Mouse (Mus musculus) forebrain, embryonic 16.5 days (tissue): Measurements from ENCODE around the gene Cbx1. TPM values are rescaled to one million over a fixed set of nuclear protein-coding genes. Genes with fewer than 3 reads are reported as not detected.
"Not testable (repeated sequence)": the region's sequence is repeated elsewhere in the genome, so short reads cannot be mapped to it uniquely, and the experiment has no call there.

Source experiments
- ATAC-seq: fragments of 200-750 bp; cut with Nextera tagmentation; 2 replicates; pipeline ENCODE4 v1.8.0; 2017; ENCODE audit warnings: mild to moderate bottlenecking, moderate library complexity
- H3K27ac ChIP-seq: fragments of 300-500 bp; sonication (generic); 2 replicates; pipeline ENCODE4 v1.5.1; 2014; ENCODE audit warnings: low read length, control low read depth
- H3K27me3 ChIP-seq: fragments of 300-500 bp; sonication (generic); replicated peaks from 2 replicates; pipeline ENCODE4 v1.6.1; 2014; ENCODE audit warnings: low read length; ENCODE audit not compliant: control insufficient read depth, insufficient read depth
- H3K36me3 ChIP-seq: fragments of 300-500 bp; sonication (generic); 2 replicates; pipeline ENCODE4 v1.6.1; 2014; ENCODE audit not compliant: control insufficient read depth, insufficient read depth
- H3K4me1 ChIP-seq: fragments of 300-500 bp; sonication (generic); replicated peaks from 2 replicates; pipeline ENCODE4 v1.6.1; 2014; ENCODE audit warnings: low read length; ENCODE audit not compliant: control insufficient read depth, insufficient read depth
- H3K4me2 ChIP-seq: fragments of 300-500 bp; sonication (generic); 2 replicates; pipeline ENCODE4 v1.6.1; 2014; ENCODE audit warnings: mild to moderate bottlenecking, low read length, control low read depth
- H3K4me3 ChIP-seq: fragments of 300-500 bp; sonication (generic); replicated peaks from 2 replicates; pipeline ENCODE4 v1.5.1; 2014; ENCODE audit warnings: mild to moderate bottlenecking, low read length, control low read depth
- H3K9ac ChIP-seq: fragments of 300-500 bp; sonication (generic); replicated peaks from 2 replicates; pipeline ENCODE4 v1.6.1; 2014; ENCODE audit warnings: low read depth, low read length, control low read depth
- H3K9me3 ChIP-seq: fragments of 300-500 bp; sonication (generic); 2 replicates; pipeline ENCODE4 v1.6.1; 2016; ENCODE audit warnings: low read length; ENCODE audit not compliant: control insufficient read depth
- WGBS: fragments of 180-500 bp; shearing (Covaris S2); extraction: QIAGEN DNeasy Blood & Tissue Kit; methylation state at CpG from one replicate; pipeline ENCODE4 v1.1.7; 2014; 5-methylcytosine and 5-hydroxymethylcytosine counted together
- polyA plus RNA-seq: library from polyadenylated mRNA; unstranded; fragments of >200 nt; fragmentation: Nextera tagmentation; extraction: Ambion mirVana; gene quantifications from 2 replicates; pipeline ENCODE4 v1.2.1, GENCODE M21; 2015

Cbx1 gene
- polyA plus RNA-seq, 1 experiment from 2014 or later: 87.7 TPM

DNA sequence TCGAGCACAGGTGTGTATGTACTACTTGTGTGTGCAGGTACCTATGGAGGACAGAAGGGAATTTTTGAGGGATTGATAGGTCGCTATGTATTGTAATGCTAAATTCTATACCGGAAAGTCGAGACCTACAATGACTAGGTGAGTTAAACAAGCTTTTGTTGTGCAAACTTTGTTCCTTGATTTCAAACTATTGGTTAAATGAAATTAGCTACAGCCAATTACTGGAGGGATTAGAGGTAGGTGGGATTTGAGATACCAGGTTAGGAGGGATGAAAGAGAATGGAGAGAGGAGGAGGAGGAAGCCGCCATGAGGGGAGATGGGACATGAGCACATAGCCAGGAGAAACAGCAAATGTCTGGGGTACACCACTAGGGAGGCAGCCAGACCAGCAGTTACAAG is 8.6 kb upstream of the Cbx1 start:
- H3K4me3 ChIP-seq: no peak overlapping the region
- peaks cover 14% of the 10 kb centered on the region for H3K4me1 ChIP-seq
- no peaks in the 10 kb centered on the region for H3K36me3 ChIP-seq
- 67% methylated on average over 5 of the region's 5 CpGs for WGBS
- ATAC-seq: no peak
- H3K9ac ChIP-seq: no peak overlapping the region
- no peak overlapping the region for H3K4me2 ChIP-seq
- no peak overlapping the region for H3K27ac ChIP-seq
- no peaks in the 10 kb centered on the region for H3K27me3 ChIP-seq
- no peaks in the 10 kb centered on the region for H3K9me3 ChIP-seq

DNA sequence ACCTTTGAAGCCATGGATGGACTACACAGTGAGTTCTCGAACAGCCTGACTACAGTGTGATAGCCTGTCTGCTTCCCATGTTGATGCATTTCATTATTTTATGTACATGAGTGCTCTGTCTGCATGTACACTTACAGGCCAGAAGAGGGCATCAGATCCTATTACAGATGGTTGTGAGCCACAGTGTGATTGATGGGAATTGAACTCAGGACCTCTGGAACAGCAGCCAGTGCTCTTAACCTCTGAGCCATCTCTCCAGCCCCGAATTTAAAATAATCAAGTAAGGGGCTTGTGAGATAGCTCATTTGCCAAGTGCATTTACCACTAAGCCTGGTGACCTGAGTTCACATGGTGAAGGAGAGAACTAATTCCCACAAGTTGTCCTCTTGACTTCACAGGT is 7.5 kb upstream of the Cbx1 start:
- no peak overlapping the region for H3K4me2 ChIP-seq
- no peak overlapping the region for H3K27ac ChIP-seq
- H3K4me3 ChIP-seq: no peak overlapping the region
- no peak overlapping the region for H3K9ac ChIP-seq
- H3K9me3 ChIP-seq: no peaks in the 10 kb centered on the region
- no peaks in the 10 kb centered on the region for H3K27me3 ChIP-seq
- 80% methylated on average over 2 of the region's 2 CpGs for WGBS
- ATAC-seq: no peak
- H3K36me3 ChIP-seq: no peaks in the 10 kb centered on the region
- H3K4me1 ChIP-seq: peaks cover 5% of the 10 kb centered on the region

DNA sequence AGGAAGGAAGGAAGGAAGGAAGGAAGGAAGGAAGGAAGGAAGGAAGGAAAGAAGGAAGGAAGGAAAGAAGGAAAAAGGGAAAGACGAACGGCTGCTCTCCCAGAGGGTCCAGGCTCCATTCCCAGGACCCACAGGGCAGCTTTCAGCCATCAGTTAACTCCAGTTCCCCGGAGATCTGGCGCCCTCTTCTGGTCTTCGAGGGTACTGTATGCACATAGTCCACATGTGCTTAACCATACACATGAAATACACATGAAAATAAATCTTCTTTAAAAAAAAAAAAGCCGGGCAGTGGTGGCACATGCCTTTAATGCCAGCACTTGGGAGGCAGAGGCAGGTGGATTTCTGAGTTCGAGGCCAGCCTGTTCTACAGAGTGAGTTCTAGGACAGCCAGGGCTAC is 4.1 kb upstream of the Cbx1 start:
- H3K9me3 ChIP-seq, H3K27ac ChIP-seq, H3K27me3 ChIP-seq, H3K4me2 ChIP-seq, ATAC-seq, H3K4me1 ChIP-seq, H3K9ac ChIP-seq, H3K36me3 ChIP-seq, H3K4me3 ChIP-seq: not testable (repeated sequence)
- 14% methylated on average over 7 of the region's 7 CpGs for WGBS

DNA sequence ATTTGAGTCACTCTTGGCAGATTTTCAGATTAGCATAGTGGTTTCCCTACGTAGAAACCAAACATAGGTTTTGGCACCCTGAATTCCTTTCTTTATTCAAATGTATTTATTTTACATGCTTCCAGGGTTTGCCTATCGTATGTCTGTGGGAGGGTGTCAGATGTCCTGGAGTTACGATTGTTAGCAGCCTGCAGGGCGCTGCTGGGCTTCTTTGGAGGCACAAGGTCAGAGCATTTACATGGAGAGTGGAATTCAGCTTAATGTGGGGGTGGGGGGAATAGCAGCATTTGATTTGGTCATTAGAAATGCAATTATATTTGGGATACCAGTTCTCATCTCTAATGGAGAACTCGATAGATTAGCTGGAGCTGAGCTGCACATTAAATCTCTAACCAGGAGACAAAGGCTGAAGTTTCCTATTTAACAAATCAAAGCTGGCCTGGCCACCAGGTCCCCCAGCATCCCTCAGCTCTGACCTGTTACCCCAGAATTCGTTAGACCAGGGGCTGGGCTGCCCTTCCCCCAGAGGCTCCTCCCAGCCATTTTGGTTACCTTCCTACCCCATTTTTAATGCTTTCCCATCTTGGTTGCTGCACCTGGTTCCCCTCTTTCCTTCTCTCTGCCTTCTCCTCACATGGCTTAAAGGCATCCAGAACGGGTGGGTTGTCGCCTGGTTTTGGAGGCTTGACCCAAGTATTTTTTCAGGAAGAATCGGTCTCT is 2.0 kb upstream of the Cbx1 start:
- no peak for ATAC-seq

DNA sequence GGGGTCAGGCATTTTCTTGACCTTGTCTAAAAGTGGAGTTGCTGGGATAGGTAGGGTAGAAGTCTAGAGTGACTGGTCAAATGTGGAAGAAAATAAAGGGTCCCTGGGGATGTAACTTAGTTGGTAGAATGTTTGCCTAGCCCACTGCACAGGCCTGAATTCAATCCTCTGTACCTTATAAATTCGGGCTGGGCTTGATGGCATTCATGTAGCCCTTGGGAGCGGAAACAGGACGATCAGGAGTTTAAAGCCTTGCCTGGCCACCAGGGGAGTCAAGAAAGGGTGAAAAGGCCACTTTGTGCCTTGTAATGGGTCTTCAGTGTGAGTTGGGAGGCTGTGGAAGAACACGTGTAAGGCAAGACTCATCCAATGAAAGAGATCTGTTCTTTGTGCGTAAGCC is 1.1 kb downstream of the Cbx1 start:
- Histone ChIP-seq H3K9me3 (no peaks in the 10 kb centered on the region), H3K36me3 (no peaks in the 10 kb centered on the region), H3K4me2 (peak overlapping the region; percentile 97), H3K27ac (no peak overlapping the region), H3K4me1 (peaks cover 35% of the 10 kb centered on the region), H3K27me3 (no peaks in the 10 kb centered on the region), H3K4me3 (peak overlapping the region; percentile 96), H3K9ac (peak overlapping the region; percentile 97)
- 6% methylated on average over 5 of the region's 5 CpGs for WGBS
- no peak for ATAC-seq

More for the DNA sequence above, 2.0 kb upstream of the Cbx1 start:
- WGBS: 30% methylated on average over 9 of the region's 9 CpGs
- Histone ChIP-seq H3K27ac (no peak overlapping the region), H3K9ac (no peak overlapping the region), H3K9me3 (no peaks in the 10 kb centered on the region), H3K4me3 (no peak overlapping the region), H3K4me1 (peaks cover 23% of the 10 kb centered on the region), H3K4me2 (no peak overlapping the region), H3K27me3 (no peaks in the 10 kb centered on the region), H3K36me3 (no peaks in the 10 kb centered on the region)

DNA sequence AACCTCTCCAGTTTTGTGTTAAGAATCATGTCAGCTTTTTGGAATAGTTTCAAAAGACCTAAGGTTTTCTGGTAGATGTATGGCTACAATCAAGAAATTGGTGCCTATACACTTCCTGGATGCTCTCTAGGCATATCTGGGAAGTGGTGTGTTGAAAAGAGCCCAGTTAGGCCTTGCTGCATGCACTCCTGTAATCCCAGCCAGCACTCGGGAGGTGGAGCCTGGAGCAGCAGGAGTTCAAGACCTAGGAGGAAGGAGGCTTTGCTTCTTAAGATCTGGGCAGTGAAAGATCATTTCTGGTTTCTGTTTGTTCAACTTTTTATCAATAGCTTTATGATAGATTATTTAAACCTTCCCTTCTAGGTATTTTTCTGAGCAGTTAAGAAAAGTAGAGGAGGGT is 1.8 kb downstream of the Cbx1 start:
- H3K9me3 ChIP-seq: no peaks in the 10 kb centered on the region
- ATAC-seq: no peak
- H3K4me1 ChIP-seq: peaks cover 35% of the 10 kb centered on the region
- 0% methylated on average over 1 of the region's 1 CpGs for WGBS
- H3K4me2 ChIP-seq: peak overlapping the region; percentile 97
- H3K27me3 ChIP-seq: no peaks in the 10 kb centered on the region
- no peak overlapping the region for H3K4me3 ChIP-seq
- no peak overlapping the region for H3K27ac ChIP-seq
- H3K9ac ChIP-seq: no peak overlapping the region
- no peaks in the 10 kb centered on the region for H3K36me3 ChIP-seq

DNA sequence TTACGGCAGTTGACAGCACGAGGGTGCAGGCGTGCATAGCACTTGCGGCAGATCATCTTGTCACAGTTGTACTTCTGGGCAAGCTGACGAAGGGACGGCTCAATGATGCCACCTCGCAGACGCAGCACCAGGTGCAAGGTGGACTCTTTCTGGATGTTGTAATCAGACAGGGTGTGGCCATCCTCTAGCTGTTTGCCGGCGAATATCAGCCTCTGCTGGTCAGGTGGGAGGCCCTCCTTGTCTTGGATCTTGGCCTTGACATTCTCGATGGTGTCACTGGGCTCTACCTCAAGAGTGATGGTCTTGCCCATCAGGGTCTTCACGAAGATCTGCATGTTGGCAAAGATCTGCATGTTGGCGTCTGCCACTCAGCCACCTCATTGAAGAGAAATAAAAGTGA is 6.6 kb downstream of the Cbx1 start:
- no peak overlapping the region for H3K4me2 ChIP-seq
- no peaks in the 10 kb centered on the region for H3K9me3 ChIP-seq
- H3K9ac ChIP-seq: no peak overlapping the region
- no peak for ATAC-seq
- no peaks in the 10 kb centered on the region for H3K36me3 ChIP-seq
- peaks cover 24% of the 10 kb centered on the region for H3K4me1 ChIP-seq
- WGBS: 97% methylated on average over 13 of the region's 13 CpGs
- H3K4me3 ChIP-seq: no peak overlapping the region
- H3K27me3 ChIP-seq: no peaks in the 10 kb centered on the region
- H3K27ac ChIP-seq: no peak overlapping the region

DNA sequence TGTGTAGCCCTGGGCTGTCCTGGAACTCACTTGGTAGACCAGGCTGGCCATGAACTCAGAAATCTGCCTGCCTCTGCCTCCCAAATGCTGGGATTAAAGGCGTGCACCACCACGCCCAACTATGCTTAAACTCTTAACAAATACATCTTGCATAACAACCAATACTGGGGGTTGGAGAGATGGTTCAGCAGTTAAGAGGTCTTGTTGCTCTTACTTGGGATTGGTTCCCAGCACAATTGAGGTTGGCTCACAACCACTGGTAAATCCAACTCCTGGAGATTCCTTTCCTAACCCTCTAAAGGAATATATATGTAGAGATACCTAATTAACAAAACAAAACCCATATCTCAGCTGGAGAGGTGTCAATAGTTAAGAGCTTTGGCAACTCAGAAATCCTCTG is 7.2 kb downstream of the Cbx1 start:
- peaks cover 18% of the 10 kb centered on the region for H3K4me1 ChIP-seq
- no peak for ATAC-seq
- H3K9me3 ChIP-seq: no peaks in the 10 kb centered on the region
- H3K4me2 ChIP-seq: no peak overlapping the region
- H3K27ac ChIP-seq: no peak overlapping the region
- no peak overlapping the region for H3K9ac ChIP-seq
- no peak overlapping the region for H3K4me3 ChIP-seq
- H3K36me3 ChIP-seq: no peaks in the 10 kb centered on the region
- H3K27me3 ChIP-seq: no peaks in the 10 kb centered on the region
- 97% methylated on average over 2 of the region's 2 CpGs for WGBS

DNA sequence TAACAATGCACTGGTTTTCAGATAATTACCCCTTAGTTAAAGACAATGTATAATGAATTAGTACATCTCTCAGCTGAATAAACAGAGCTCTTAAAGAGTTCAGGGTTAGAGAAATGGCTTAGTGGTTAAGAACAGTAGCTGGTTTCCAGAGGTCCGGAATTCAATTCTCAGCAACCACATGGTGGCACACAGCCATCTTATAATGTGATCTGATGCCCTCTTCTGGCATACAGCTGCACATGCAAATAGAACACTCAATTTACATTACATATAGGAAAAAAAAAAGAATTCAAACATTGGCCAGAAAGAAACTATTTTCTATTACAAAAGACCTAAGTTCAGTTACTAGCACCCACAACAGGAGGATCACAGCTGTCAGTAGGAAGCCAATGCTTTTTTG is 7.7 kb downstream of the Cbx1 start:
- no peaks in the 10 kb centered on the region for H3K27me3 ChIP-seq
- ATAC-seq: no peak
- no peak overlapping the region for H3K27ac ChIP-seq
- H3K4me3 ChIP-seq: no peak overlapping the region
- peaks cover 15% of the 10 kb centered on the region for H3K4me1 ChIP-seq
- no peak overlapping the region for H3K4me2 ChIP-seq
- peaks cover under 1% of the 10 kb centered on the region; the same call in 1 of the 2 replicates for H3K36me3 ChIP-seq
- H3K9ac ChIP-seq: no peak overlapping the region
- no peaks in the 10 kb centered on the region for H3K9me3 ChIP-seq
- WGBS: 59% methylated on average over 1 of the region's 1 CpGs

DNA sequence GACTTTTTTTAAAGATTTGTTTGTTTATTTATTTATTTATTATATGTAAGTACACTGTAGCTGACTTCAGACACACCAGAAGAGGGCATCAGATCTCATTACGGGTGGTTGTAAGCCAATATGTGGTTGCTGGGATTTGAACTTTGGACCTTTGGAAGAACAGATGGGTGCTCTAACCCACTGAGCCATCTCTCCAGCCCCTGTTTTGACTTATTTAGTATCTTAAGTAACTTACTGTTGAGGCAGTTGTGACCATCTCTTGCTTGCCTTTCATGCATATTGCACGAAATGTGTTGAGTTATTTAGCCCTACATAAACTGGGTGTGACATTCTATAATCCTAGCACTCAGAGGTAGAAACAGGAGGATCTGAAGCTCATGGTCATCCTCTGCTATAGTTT is 10.6 kb downstream of the Cbx1 start:
- WGBS: 94% methylated on average over 2 of the region's 2 CpGs

More for the DNA sequence above, 10.6 kb downstream of the Cbx1 start:
- Histone ChIP-seq H3K9me3 (no peaks in the 10 kb centered on the region), H3K9ac (no peak overlapping the region), H3K36me3 (peaks cover 13% of the 10 kb centered on the region), H3K4me1 (no peaks in the 10 kb centered on the region), H3K27ac (no peak overlapping the region), H3K27me3 (no peaks in the 10 kb centered on the region), H3K4me3 (no peak overlapping the region), H3K4me2 (no peak overlapping the region)
- no peak for ATAC-seq
